Comparison of ENCODE assay signal across 8 mouse cellular contexts in the genomic region with DNA sequence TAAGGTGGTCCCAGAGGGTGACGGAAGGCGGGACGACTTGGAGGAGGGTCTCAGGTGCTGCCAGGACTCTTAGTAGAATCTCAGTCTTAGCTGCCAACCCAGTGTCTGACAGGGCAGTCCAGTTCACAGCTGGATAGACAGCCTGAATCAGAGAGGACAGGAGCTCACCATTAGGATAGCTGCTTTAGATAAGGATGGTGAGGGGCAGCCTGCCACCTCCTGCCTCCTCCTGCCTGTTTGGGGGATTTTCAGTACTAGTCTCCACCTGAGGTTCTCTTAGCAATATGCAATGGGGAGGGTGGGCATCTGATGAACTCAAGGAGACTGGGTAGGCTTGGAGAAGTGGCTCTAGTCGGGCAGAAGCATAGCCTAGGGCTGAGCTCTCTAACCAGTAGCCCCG. TPM values are rescaled to one million over a fixed set of nuclear protein-coding genes. Genes with fewer than 3 reads are reported as not detected.
DNase-seq lines count a peak whose midpoint lies in the region; ATAC-seq and TF ChIP-seq lines count a peak whose summit lies in the region.

No protein-coding gene starts in this region.

- peaks cover 10% of the 10 kb centered on the region; the same call in 1 of the 2 replicates for H3K36me3 ChIP-seq in embryonic facial prominence, embryonic 12.5 days
- H3K36me3 ChIP-seq in intestine, embryonic 14.5 days (ENCODE audit: control insufficient read depth, insufficient read depth, low read length) = peaks cover 9% of the 10 kb centered on the region

- H3K9ac ChIP-seq in embryonic facial prominence, embryonic 12.5 days = no peak overlapping the region
- no peak overlapping the region for H3K9ac ChIP-seq in intestine, embryonic 14.5 days (ENCODE audit: low read length)

- WGBS in embryonic facial prominence, embryonic 12.5 days = 51% methylated on average over 5 of the region's 5 CpGs
- WGBS in intestine, embryonic 14.5 days = 51% methylated on average over 5 of the region's 5 CpGs

- peak overlapping the region; percentile 98 for H3K27ac ChIP-seq in layer of hippocampus, adult 2 months
- no peak overlapping the region for H3K27ac ChIP-seq in embryonic facial prominence, embryonic 12.5 days
- no peak overlapping the region for H3K27ac ChIP-seq in intestine, embryonic 14.5 days (ENCODE audit: low read depth)

- H3K4me2 ChIP-seq in embryonic facial prominence, embryonic 12.5 days (replicated peaks) = peak overlapping the region; percentile 76
- H3K4me2 ChIP-seq in intestine, embryonic 14.5 days (ENCODE audit: low read length) = peak overlapping the region; percentile 85

- H3K4me1 ChIP-seq in embryonic facial prominence, embryonic 12.5 days = peaks cover 23% of the 10 kb centered on the region
- peaks cover 26% of the 10 kb centered on the region for H3K4me1 ChIP-seq in intestine, embryonic 14.5 days (replicated peaks; ENCODE audit: control insufficient read depth, insufficient read depth, low read length)

- ATAC-seq in embryonic facial prominence, embryonic 12.5 days (ENCODE audit: insufficient number of reproducible peaks, insufficient read depth, low FRiP score, low TSS enrichment) = no peak
- no peak for ATAC-seq in intestine, embryonic 14.5 days (replicated peaks; ENCODE audit: low FRiP score, low TSS enrichment, low read depth)
- no peak for ATAC-seq in frontal cortex, adult (ENCODE audit: low TSS enrichment)

- H3K27me3 ChIP-seq in embryonic facial prominence, embryonic 12.5 days = no peaks in the 10 kb centered on the region
- no peaks in the 10 kb centered on the region for H3K27me3 ChIP-seq in intestine, embryonic 14.5 days (replicated peaks; ENCODE audit: control insufficient read depth, insufficient read depth, low read length)

- TF ChIP-seq CTCF in layer of hippocampus, adult 2 months (conservative IDR thresholded peaks at IDR 0.05) = no peak

- DNase-seq in layer of hippocampus, adult 2 months (ENCODE audit: low spot score in 2 of 2) = no peak
- DNase-seq in layer of hippocampus, adult 18-20 months (ENCODE audit: low spot score in 2 of 2) = no peak
- DNase-seq in intestine, embryonic 14.5 days (ENCODE audit: low spot score) = peak; percentile 57
- DNase-seq in naive thymus-derived CD4-positive, alpha-beta T cell, adult 2 months (ENCODE audit: low read depth) = peak; percentile 35
- no peak for DNase-seq in right cerebral cortex, postnatal 10 days (ENCODE audit: low spot score in 2 of 2)
- DNase-seq in frontal cortex, postnatal 14 days (ENCODE audit: low spot score in 2 of 2) = no peak

- H3K4me3 ChIP-seq in layer of hippocampus, adult 2 months = peak overlapping the region; percentile 93
- peak overlapping the region; percentile 74 for H3K4me3 ChIP-seq in embryonic facial prominence, embryonic 12.5 days
- H3K4me3 ChIP-seq in intestine, embryonic 14.5 days (ENCODE audit: low read depth, low read length) = peak overlapping the region; percentile 67

- no peaks in the 10 kb centered on the region for H3K9me3 ChIP-seq in embryonic facial prominence, embryonic 12.5 days
- H3K9me3 ChIP-seq in intestine, embryonic 14.5 days (ENCODE audit: control insufficient read depth, low read length) = no peaks in the 10 kb centered on the region

RNA-seq across cellular contexts. Expression of a gene that starts 0.9 kb away (rescaled TPM):
- total RNA-seq in layer of hippocampus, adult 2 months (2021) = 10 to 100 TPM; 50.9 to 51.6 TPM
- total RNA-seq in layer of hippocampus, adult 18-20 months (2021) = 10 to 100 TPM; 45.9 to 55.6 TPM
- 23.8 and 26.9 TPM in 2 replicates for polyA plus RNA-seq in embryonic facial prominence, embryonic 12.5 days (2016; fragmentation: Nextera tagmentation; extraction: Ambion mirVana)
- 22.6 and 25.3 TPM in 2 replicates for polyA plus RNA-seq in intestine, embryonic 14.5 days (2014; fragmentation: Nextera tagmentation; extraction: Ambion mirVana)

RNA-seq across cellular contexts. Expression of a gene that starts 1.2 kb away (rescaled TPM):
- 100 to 1,000 TPM; 152 to 168 TPM for total RNA-seq in layer of hippocampus, adult 2 months (2021)
- total RNA-seq in layer of hippocampus, adult 18-20 months (2021) = 100 to 1,000 TPM; 170 to 176 TPM
- polyA plus RNA-seq in embryonic facial prominence, embryonic 12.5 days (2016; fragmentation: Nextera tagmentation; extraction: Ambion mirVana) = 140 and 145 TPM in 2 replicates
- polyA plus RNA-seq in intestine, embryonic 14.5 days (2014; fragmentation: Nextera tagmentation; extraction: Ambion mirVana) = 76.6 and 78.2 TPM in 2 replicates

RNA-seq across cellular contexts. Expression of a gene that starts 22.6 kb away (rescaled TPM):
- total RNA-seq in layer of hippocampus, adult 2 months (2021) = 10 to 100 TPM; 22.8 to 24.0 TPM
- total RNA-seq in layer of hippocampus, adult 18-20 months (2021) = 10 to 100 TPM; 21.9 to 26.3 TPM
- polyA plus RNA-seq in embryonic facial prominence, embryonic 12.5 days (2016; fragmentation: Nextera tagmentation; extraction: Ambion mirVana) = 34.8 and 38.1 TPM in 2 replicates
- polyA plus RNA-seq in intestine, embryonic 14.5 days (2014; fragmentation: Nextera tagmentation; extraction: Ambion mirVana) = 40.0 and 41.7 TPM in 2 replicates

RNA-seq across cellular contexts. Expression of a gene that starts 50.6 kb away (rescaled TPM):
- total RNA-seq in layer of hippocampus, adult 2 months (2021) = 100 to 1,000 TPM; 112 to 120 TPM
- total RNA-seq in layer of hippocampus, adult 18-20 months (2021) = 100 to 1,000 TPM; 105 to 111 TPM
- 29.6 and 31.0 TPM in 2 replicates for polyA plus RNA-seq in embryonic facial prominence, embryonic 12.5 days (2016; fragmentation: Nextera tagmentation; extraction: Ambion mirVana)
- 22.0 and 24.2 TPM in 2 replicates for polyA plus RNA-seq in intestine, embryonic 14.5 days (2014; fragmentation: Nextera tagmentation; extraction: Ambion mirVana)

RNA-seq across cellular contexts. Expression of a gene that starts 55.5 kb away (rescaled TPM):
- 100 to 1,000 TPM; 287 to 288 TPM for total RNA-seq in layer of hippocampus, adult 2 months (2021)
- total RNA-seq in layer of hippocampus, adult 18-20 months (2021) = 100 to 1,000 TPM; 274 to 286 TPM
- polyA plus RNA-seq in embryonic facial prominence, embryonic 12.5 days (2016; fragmentation: Nextera tagmentation; extraction: Ambion mirVana) = 89.7 and 96.9 TPM in 2 replicates
- 60.9 and 65.9 TPM in 2 replicates for polyA plus RNA-seq in intestine, embryonic 14.5 days (2014; fragmentation: Nextera tagmentation; extraction: Ambion mirVana)

Comparison
In these comparisons a context has a peak if more than half of its experiments do, and no peak if none do; other contexts are left out.
1. DNase-seq: peak in intestine, embryonic 14.5 days (single experiment) and naive thymus-derived CD4-positive, alpha-beta T cell, adult 2 months (single experiment); none in layer of hippocampus, adult 2 months (0 of 2), layer of hippocampus, adult 18-20 months (0 of 2), right cerebral cortex, postnatal 10 days (0 of 2) and frontal cortex, postnatal 14 days (0 of 2).
2. Peak in every context shown above with its lines, with median percentiles within 50 percentile points of each other: H3K4me3 ChIP-seq.